Mouse (Mus musculus) yolk sac, embryonic 10.5 days (tissue): Measurements from ENCODE around the gene Eif3l.

Source experiments
- DNase-seq: peaks from one replicate; pipeline ENCODE4 v3.0.0-alpha.2; 2017; ENCODE audit warnings: low spot score

Eif3l gene

GRCm38 (mm10) chr15:79050160-79050845 lies 24.7 kb upstream of the Eif3l start:
- DNase-seq = no peak

DNA sequence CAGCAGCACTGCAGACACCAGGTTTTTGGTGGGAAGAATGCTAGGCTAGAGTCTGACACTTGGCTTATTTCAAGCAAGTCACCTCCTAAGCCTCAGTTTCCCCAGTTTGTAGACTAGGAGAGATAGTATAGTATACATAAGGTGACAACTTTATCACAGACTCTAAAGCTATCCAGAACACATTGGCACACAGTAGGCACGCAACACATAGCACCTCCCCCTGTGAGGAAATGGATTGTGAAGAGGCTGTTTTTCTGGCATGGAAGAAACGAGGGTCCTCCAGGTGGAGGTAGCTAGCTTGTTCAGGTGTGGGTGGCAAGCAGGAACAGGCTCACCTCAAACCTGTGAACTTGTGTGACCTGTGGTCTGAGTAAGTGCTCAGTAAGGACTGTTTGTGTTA lies 24.0 kb upstream of the Eif3l start:
- DNase-seq = no peak

- peak; percentile 84 for DNase-seq
Observed at GRCm38 (mm10) chr15:79051461-79052360, 23.3 kb upstream of the Eif3l start.

GRCm38 (mm10) chr15:79052366-79052765 lies 22.6 kb upstream of the Eif3l start:
- DNase-seq = no peak

DNA sequence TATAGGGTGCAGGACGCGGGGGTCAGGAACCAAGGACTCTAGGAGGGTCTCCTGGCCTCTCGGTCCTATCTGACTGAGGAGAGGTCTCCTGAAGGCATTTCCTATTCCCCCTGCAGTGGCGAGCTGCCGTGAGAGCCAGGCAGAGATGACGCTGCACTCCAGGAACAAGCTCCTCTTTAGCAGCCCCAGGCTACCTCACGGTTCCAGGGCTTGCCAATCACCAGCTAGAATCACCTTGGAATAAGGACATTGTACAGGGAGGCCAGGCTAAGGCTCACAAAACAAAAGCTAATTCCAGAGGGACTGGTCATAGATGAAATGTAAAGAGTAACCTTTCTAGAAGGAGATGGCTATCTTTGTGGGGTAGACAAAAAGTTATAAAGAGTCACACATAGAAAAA lies 18.4 kb upstream of the Eif3l start:
- no peak for DNase-seq

DNA sequence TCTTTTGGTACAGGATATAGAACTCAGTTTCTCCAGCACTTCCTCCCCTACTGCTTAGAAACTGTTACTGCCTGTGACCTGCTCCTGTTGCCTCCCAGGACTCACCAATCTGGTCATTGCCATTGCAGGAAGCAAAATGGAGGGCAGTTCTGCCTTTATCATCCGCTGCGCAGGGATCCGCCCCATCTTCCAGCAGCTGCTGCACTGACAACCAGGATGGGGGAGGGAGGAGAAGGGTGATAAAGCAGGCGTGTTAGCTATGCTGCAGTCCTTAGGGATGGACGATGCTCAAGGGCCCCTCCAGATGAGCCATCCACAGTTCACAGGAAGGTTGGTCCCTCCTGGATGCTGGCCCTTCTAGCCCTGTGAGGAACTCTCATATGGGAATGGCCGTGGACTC lies 17.1 kb upstream of the Eif3l start:
- no peak for DNase-seq

GRCm38 (mm10) chr15:79060887-79061565 lies 14.0 kb upstream of the Eif3l start:
- DNase-seq = no peak

GRCm38 (mm10) chr15:79062376-79063159 lies 12.4 kb upstream of the Eif3l start, which contains the start of gene Ankrd54:
Gene Ankrd54, minus strand, starts transcription at chr15:79062893.
- DNase-seq = peak; percentile 99

DNA sequence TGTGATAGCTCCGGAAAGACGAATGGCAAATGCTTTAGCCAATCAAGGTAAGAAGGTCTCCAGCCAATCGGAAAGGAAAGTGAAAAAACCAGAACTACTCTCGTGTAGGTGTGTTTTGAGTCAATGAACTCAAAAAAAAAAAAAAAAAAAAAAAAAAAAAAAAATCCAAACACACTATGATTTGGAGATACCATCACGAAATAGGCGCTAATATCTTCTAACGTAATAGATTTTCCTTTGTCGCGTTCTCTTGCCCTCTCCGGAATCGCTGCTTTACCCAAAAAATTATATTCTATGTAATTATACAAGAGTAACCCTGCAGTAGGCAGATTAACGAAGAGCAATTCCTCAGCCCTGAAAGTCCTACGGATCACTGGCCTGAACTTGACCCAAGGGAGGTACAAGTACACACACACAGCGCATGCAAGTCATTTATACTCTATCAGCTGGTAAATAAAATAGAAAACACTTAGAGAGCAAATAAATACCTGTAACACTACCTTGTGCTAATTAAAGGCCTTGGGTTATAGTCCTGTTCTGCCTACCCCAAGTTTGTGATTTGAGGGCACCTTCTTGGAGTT lies 11.7 kb upstream of the Eif3l start:
- no peak for DNase-seq

GRCm38 (mm10) chr15:79065086-79065770 lies 9.8 kb upstream of the Eif3l start:
- no peak for DNase-seq

DNA sequence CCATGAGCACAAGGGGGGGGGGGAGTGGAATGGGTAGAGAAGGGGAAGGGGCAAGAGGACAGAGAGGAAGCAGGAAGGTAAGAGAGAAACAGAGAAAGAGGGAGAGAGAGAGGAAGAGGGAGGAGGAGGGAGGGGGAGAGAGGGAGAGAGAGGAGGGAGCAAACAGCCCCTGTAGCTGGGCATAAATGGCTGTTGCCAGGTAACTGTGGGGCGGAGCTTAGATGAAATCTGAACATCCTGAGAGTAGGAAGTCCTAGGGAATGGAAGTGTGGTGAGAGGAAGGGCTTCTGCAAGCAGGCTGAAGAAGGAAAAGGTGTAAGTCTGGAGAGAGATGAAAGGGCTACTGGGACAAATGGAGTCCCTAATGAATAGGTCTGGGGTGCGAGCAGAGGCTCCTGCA lies 8.7 kb upstream of the Eif3l start:
- DNase-seq = no peak

DNA sequence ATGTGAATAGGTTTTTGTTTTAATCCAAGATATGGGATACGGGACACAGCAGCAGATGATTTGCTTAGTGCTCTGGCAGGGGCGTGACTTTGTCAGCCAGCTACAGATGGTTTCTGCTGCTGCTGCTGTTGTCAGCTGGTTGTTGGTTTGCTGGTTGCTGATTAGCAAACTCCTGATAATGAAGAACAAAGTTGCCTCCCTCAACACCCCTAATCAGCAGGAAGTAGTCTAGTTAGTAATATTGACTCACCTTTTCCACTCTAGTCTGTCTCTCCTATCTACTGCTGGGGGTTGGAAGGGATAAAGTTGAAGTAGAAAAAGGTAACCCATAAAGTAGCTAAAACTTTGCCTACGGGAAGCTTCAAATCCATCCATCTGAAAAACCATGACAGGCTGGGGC lies 7.3 kb upstream of the Eif3l start:
- peak; percentile 79 for DNase-seq

- DNase-seq = peak; percentile 66
Observed at GRCm38 (mm10) chr15:79068416-79068815, 6.6 kb upstream of the Eif3l start.

GRCm38 (mm10) chr15:79071117-79072039 lies 3.6 kb upstream of the Eif3l start:
- DNase-seq = peak; percentile 62

DNA sequence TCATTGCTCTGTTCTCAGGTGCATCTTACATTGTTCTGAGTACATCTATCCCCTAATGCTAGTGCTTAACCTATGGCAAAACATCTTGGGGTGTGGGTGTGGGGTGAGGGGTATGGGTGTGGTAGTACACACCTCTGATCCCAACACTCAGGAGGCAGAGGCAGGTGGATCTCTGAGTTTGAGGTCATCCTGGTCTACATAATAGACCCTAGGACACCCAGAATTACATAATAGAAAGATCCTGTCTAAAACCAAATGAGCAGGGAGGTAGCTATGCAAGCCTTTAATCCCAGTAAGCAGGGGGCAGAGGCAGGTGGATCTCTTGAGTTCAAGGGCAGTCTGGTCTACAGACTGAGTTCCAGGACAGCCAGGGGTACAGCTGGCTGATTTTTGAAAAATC lies 1.2 kb upstream of the Eif3l start:
- DNase-seq = no peak

- no peak for DNase-seq
Observed at GRCm38 (mm10) chr15:79074446-79074845, 533 bp upstream of the Eif3l start.

DNA sequence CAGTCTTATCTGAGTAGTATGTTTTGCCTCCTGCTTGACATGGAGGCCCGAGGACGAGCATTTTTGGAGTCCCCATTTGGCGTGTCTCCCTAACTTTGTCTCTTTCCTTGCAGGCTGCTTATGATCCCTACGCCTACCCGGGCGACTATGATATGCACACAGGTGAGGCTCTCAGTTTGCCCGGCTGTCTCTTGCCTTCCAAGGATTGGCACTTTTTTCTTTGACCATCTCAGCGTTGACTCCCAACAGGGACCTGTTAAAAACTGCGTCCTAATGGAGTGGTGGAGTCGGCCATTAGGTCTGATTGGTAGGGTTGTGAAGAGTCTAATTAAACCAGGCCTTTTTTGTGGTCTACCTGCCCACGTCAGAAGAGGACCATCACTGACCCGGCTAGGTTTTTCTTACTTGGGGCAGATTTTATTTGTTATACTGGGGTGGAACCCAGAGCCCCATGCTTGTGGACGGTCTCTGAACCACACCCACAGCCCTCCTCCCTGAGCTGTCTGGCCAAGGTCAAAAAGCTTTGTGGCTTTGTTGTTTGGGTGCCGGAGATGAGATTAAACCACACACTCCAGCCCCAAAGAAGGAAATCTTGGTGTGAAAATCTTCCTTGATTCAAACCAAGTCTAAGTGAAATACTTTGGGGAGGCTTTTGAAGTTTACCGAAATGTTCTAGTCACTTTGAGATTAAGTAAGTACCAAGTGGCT lies 833 bp downstream of the Eif3l start:
- DNase-seq = no peak

DNA sequence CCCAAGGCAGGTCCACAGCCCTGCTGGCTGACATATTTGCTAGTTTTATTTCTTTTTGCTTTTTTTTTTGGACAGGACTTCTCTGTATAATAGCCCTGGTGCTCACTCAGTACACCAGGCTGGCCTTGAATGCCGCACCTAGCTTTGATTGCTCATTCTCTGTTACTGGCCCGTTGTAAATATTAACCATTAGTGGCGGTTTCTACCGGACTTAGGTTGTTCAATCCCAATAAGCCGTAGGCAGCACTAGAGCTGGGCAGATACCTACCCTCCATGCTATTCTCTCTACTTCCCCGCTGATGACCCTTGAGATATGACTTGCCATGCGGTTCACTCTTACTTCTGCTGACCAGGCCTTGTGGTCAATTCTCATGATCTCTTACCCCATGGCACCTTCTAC lies 4.6 kb downstream of the Eif3l start:
- peak; percentile 61 for DNase-seq

- DNase-seq = no peak
Observed at GRCm38 (mm10) chr15:79092284-79092683, 17.3 kb downstream of the Eif3l start.
